Mouse (Mus musculus) brain, embryonic 14.5 days (tissue): ENCODE measurements at regions not wholly inside any gene's neighbourhood (a gene's known extent, or its start where the extent isn't known, plus 50 kb on each side); places are given as distances from the start of the nearest gene placed in this dataset.

Experiments
- CTCF ChIP-seq: fragments of 200-500 bp; IDR thresholded peaks from 2 replicates; pipeline ENCODE4 v1.5.1; 2012; ENCODE audit warnings: inconsistent platforms, mild to moderate bottlenecking, moderate library complexity, borderline replicate concordance; ENCODE audit not compliant: insufficient read depth, insufficient read length; ENCODE audit errors: extremely low read depth
- POLR2A ChIP-seq: fragments of 200-500 bp; IDR thresholded peaks from 2 replicates; pipeline ENCODE4 v1.6.1; 2012; ENCODE audit warnings: mild to moderate bottlenecking, inconsistent platforms, borderline replicate concordance; ENCODE audit not compliant: poor library complexity, insufficient read depth, insufficient read length, severe bottlenecking; ENCODE audit errors: extremely low read depth

- TF ChIP-seq POLR2A (no peak), CTCF (no peak)
These were observed 270.7 kb upstream of the Fn1 start for GRCm38 (mm10) chr1:71923731-71924130.
